Mouse (Mus musculus): ENCODE measurements at regions not wholly inside any gene's neighbourhood (a gene's known extent, or its start where the extent isn't known, plus 50 kb on each side); places are given as distances from the start of the nearest gene placed in this dataset.

DNA sequence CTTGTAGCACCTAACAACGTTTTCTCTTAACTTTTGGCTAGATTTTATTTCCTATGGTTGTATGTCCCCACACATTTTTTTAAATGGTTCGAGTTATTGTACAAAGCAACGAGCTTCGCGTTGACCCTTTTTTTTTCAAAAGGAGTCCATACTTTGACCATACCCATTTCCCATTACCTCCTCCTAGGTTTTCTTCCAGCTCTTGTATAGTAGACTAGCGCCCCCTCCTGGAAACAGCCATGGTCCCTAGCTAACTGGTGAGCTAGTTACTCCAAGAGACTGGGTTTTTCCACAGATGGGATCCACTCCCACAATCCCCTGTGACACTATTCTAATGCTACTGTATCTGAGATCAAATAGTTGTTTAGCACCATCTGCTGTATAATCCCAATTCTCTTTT is 139.6 kb upstream of the Ahr start:
- Histone ChIP-seq H3K9me3 (ENCODE audit: control insufficient read depth, low read length) (no peaks in the 10 kb centered on the region), H3K9ac (replicated peaks; ENCODE audit: low read length) (no peak overlapping the region), H3K36me3 (ENCODE audit: control insufficient read depth, insufficient read depth, low read length) (no peaks in the 10 kb centered on the region), H3K4me1 (ENCODE audit: control insufficient read depth, insufficient read depth, low read length) (no peaks in the 10 kb centered on the region), H3K4me2 (ENCODE audit: low read length) (no peak overlapping the region), H3K27me3 (ENCODE audit: control insufficient read depth, insufficient read depth, low read length) (no peaks in the 10 kb centered on the region), H3K27ac (replicated peaks; ENCODE audit: low read depth, low read length) (no peak overlapping the region), H3K4me3 (replicated peaks; ENCODE audit: low read depth, low read length) (no peak overlapping the region)
- DNase-seq (no peak), ATAC-seq (ENCODE audit: low FRiP score, low TSS enrichment) (no peak)
- 52% methylated on average over 6 of the region's 6 CpGs for WGBS

DNA sequence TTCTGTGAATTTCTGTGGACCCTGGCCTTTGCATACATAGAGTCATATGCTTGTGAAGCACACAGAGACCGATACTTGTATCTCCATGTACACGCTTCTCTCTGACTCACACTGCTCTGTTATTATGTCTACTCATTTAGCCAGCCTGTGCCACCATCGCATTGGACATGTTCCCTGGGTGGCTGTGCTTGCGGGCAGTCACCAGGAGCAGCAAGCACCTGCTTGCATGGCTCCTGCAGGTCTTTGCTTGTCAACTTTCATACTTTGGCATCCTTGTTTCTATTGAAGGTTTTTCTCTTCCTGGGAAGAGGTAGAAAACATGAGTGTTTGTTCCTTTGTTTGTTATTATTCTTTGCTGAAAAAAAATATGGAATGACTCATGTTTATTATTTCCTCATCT is 136.1 kb upstream of the Ahr start:
- Histone ChIP-seq H3K4me2 (ENCODE audit: low read length) (no peak overlapping the region), H3K4me3 (replicated peaks; ENCODE audit: low read depth, low read length) (no peak overlapping the region), H3K36me3 (ENCODE audit: control insufficient read depth, insufficient read depth, low read length) (no peaks in the 10 kb centered on the region), H3K9ac (replicated peaks; ENCODE audit: low read length) (no peak overlapping the region), H3K27ac (replicated peaks; ENCODE audit: low read depth, low read length) (no peak overlapping the region), H3K27me3 (ENCODE audit: control insufficient read depth, insufficient read depth, low read length) (no peaks in the 10 kb centered on the region), H3K4me1 (ENCODE audit: control insufficient read depth, insufficient read depth, low read length) (no peaks in the 10 kb centered on the region), H3K9me3 (ENCODE audit: control insufficient read depth, low read length) (no peaks in the 10 kb centered on the region)
- ATAC-seq (ENCODE audit: low FRiP score, low TSS enrichment) (no peak), DNase-seq (no peak)
- 96% methylated on average over 4 of the region's 4 CpGs for WGBS

GRCm38 (mm10) chr12:35668716-35669115 is 133.9 kb upstream of the Ahr start:
- H3K4me3 ChIP-seq (replicated peaks; ENCODE audit: low read depth, low read length) = no peak overlapping the region
- H3K4me1 ChIP-seq (ENCODE audit: control insufficient read depth, insufficient read depth, low read length) = no peaks in the 10 kb centered on the region
- no peak overlapping the region for H3K9ac ChIP-seq (replicated peaks; ENCODE audit: low read length)
- H3K36me3 ChIP-seq (ENCODE audit: control insufficient read depth, insufficient read depth, low read length) = no peaks in the 10 kb centered on the region
- no peak overlapping the region for H3K4me2 ChIP-seq (ENCODE audit: low read length)
- DNase-seq (no peak), ATAC-seq (ENCODE audit: low FRiP score, low TSS enrichment) (no peak)
- H3K27ac ChIP-seq (replicated peaks; ENCODE audit: low read depth, low read length) = no peak overlapping the region
- WGBS = 88% methylated on average over 1 of the region's 1 CpGs
- H3K9me3 ChIP-seq (ENCODE audit: control insufficient read depth, low read length) = no peaks in the 10 kb centered on the region
- H3K27me3 ChIP-seq (ENCODE audit: control insufficient read depth, insufficient read depth, low read length) = no peaks in the 10 kb centered on the region

GRCm38 (mm10) chr12:35667705-35668104 is 132.9 kb upstream of the Ahr start:
- no peaks in the 10 kb centered on the region for H3K4me1 ChIP-seq (ENCODE audit: control insufficient read depth, insufficient read depth, low read length)
- H3K9ac ChIP-seq (replicated peaks; ENCODE audit: low read length) = no peak overlapping the region
- ATAC-seq (ENCODE audit: low FRiP score, low TSS enrichment) = no peak
- H3K36me3 ChIP-seq (ENCODE audit: control insufficient read depth, insufficient read depth, low read length) = no peaks in the 10 kb centered on the region
- DNase-seq = no peak
- 93% methylated on average over 3 of the region's 3 CpGs for WGBS
- no peak overlapping the region for H3K27ac ChIP-seq (replicated peaks; ENCODE audit: low read depth, low read length)
- no peaks in the 10 kb centered on the region for H3K27me3 ChIP-seq (ENCODE audit: control insufficient read depth, insufficient read depth, low read length)
- no peaks in the 10 kb centered on the region for H3K9me3 ChIP-seq (ENCODE audit: control insufficient read depth, low read length)
- no peak overlapping the region for H3K4me3 ChIP-seq (replicated peaks; ENCODE audit: low read depth, low read length)
- H3K4me2 ChIP-seq (ENCODE audit: low read length) = no peak overlapping the region

GRCm38 (mm10) chr12:35667218-35667617 is 132.4 kb upstream of the Ahr start:
- no peaks in the 10 kb centered on the region for H3K4me1 ChIP-seq (ENCODE audit: control insufficient read depth, insufficient read depth, low read length)
- ATAC-seq (ENCODE audit: low FRiP score, low TSS enrichment) = no peak

DNA sequence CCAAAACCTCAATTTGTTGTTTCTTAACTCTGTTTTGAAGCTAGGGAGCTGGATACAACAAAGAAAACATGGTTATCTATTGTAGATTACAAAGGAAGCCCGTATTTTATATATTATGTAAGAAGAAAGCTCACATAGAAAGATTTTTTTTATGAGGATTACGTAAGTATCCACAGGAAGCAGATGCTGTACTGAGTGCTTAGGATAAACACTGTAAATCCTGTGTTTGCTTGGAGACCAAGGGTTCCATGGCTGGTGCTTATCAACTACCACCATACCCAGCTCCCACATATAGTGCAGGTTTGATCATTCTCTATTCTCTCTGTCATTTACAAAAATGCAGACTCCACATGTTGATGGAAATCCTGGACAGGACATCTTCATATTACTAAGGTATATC is 131.2 kb upstream of the Ahr start:
- no peak for DNase-seq
- no peak for ATAC-seq (ENCODE audit: low FRiP score, low TSS enrichment)
- Histone ChIP-seq H3K9ac (replicated peaks; ENCODE audit: low read length) (no peak overlapping the region), H3K27ac (replicated peaks; ENCODE audit: low read depth, low read length) (no peak overlapping the region), H3K9me3 (ENCODE audit: control insufficient read depth, low read length) (no peaks in the 10 kb centered on the region), H3K27me3 (ENCODE audit: control insufficient read depth, insufficient read depth, low read length) (no peaks in the 10 kb centered on the region), H3K4me1 (ENCODE audit: control insufficient read depth, insufficient read depth, low read length) (no peaks in the 10 kb centered on the region), H3K4me3 (replicated peaks; ENCODE audit: low read depth, low read length) (no peak overlapping the region), H3K36me3 (ENCODE audit: control insufficient read depth, insufficient read depth, low read length) (no peaks in the 10 kb centered on the region), H3K4me2 (ENCODE audit: low read length) (no peak overlapping the region)
- WGBS = 78% methylated on average over 2 of the region's 2 CpGs

More at GRCm38 (mm10) chr12:35667218-35667617, 132.4 kb upstream of the Ahr start:
- Histone ChIP-seq H3K27ac (replicated peaks; ENCODE audit: low read depth, low read length) (no peak overlapping the region), H3K9ac (replicated peaks; ENCODE audit: low read length) (no peak overlapping the region), H3K4me3 (replicated peaks; ENCODE audit: low read depth, low read length) (no peak overlapping the region), H3K27me3 (ENCODE audit: control insufficient read depth, insufficient read depth, low read length) (no peaks in the 10 kb centered on the region), H3K36me3 (ENCODE audit: control insufficient read depth, insufficient read depth, low read length) (no peaks in the 10 kb centered on the region), H3K4me2 (ENCODE audit: low read length) (no peak overlapping the region), H3K9me3 (ENCODE audit: control insufficient read depth, low read length) (no peaks in the 10 kb centered on the region)
- no peak for DNase-seq

GRCm38 (mm10) chr12:35663062-35663461 is 128.2 kb upstream of the Ahr start:
- Histone ChIP-seq H3K9ac (replicated peaks; ENCODE audit: low read length) (no peak overlapping the region), H3K4me3 (replicated peaks; ENCODE audit: low read depth, low read length) (no peak overlapping the region), H3K27ac (replicated peaks; ENCODE audit: low read depth, low read length) (no peak overlapping the region), H3K9me3 (ENCODE audit: control insufficient read depth, low read length) (no peaks in the 10 kb centered on the region), H3K4me2 (ENCODE audit: low read length) (no peak overlapping the region), H3K36me3 (ENCODE audit: control insufficient read depth, insufficient read depth, low read length) (no peaks in the 10 kb centered on the region), H3K27me3 (ENCODE audit: control insufficient read depth, insufficient read depth, low read length) (no peaks in the 10 kb centered on the region), H3K4me1 (ENCODE audit: control insufficient read depth, insufficient read depth, low read length) (no peaks in the 10 kb centered on the region)
- DNase-seq (no peak), ATAC-seq (ENCODE audit: low FRiP score, low TSS enrichment) (no peak)
- WGBS = 90% methylated on average over 1 of the region's 1 CpGs

GRCm38 (mm10) chr12:35656563-35656962 is 121.7 kb upstream of the Ahr start:
- whole genome bisulfite sequencing = 87% methylated on average over 3 of the region's 3 CpGs
- Histone ChIP-seq H3K27me3 (ENCODE audit: control insufficient read depth, insufficient read depth, low read length) (no peaks in the 10 kb centered on the region), H3K4me1 (ENCODE audit: control insufficient read depth, insufficient read depth, low read length) (no peaks in the 10 kb centered on the region), H3K9ac (replicated peaks; ENCODE audit: low read length) (no peak overlapping the region), H3K4me3 (replicated peaks; ENCODE audit: low read depth, low read length) (no peak overlapping the region), H3K27ac (replicated peaks; ENCODE audit: low read depth, low read length) (no peak overlapping the region), H3K9me3 (ENCODE audit: control insufficient read depth, low read length) (no peaks in the 10 kb centered on the region), H3K36me3 (ENCODE audit: control insufficient read depth, insufficient read depth, low read length) (no peaks in the 10 kb centered on the region), H3K4me2 (ENCODE audit: low read length) (no peak overlapping the region)
- ATAC-seq (ENCODE audit: low FRiP score, low TSS enrichment) (no peak), DNase-seq (no peak)

DNA sequence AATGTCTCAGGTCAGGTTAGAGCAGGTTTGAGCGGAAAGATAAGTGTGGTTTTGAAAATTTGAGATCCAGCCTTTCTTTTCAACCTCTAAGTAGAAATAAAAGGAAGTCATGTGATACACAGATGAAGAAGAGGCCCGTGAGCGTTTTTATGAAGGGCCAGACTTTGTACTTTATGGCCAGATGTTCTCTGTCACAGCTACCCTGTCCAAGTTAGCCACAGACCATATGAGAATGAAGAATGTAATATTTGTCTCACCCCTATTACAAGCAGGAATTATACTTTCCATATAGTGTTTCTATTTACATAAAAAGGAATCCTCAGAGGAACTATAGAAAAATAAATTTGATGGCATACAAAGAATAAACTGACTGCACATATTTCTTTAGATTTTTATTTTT is 114.9 kb upstream of the Ahr start:
- Histone ChIP-seq H3K36me3 (ENCODE audit: control insufficient read depth, insufficient read depth, low read length) (no peaks in the 10 kb centered on the region), H3K4me1 (ENCODE audit: control insufficient read depth, insufficient read depth, low read length) (no peaks in the 10 kb centered on the region), H3K4me3 (replicated peaks; ENCODE audit: low read depth, low read length) (no peak overlapping the region), H3K9ac (replicated peaks; ENCODE audit: low read length) (no peak overlapping the region), H3K9me3 (ENCODE audit: control insufficient read depth, low read length) (0 out of 2 replicates have a peak, but pooled peaks cover 4% of the 10 kb centered on the region), H3K27ac (replicated peaks; ENCODE audit: low read depth, low read length) (no peak overlapping the region), H3K27me3 (ENCODE audit: control insufficient read depth, insufficient read depth, low read length) (no peaks in the 10 kb centered on the region), H3K4me2 (ENCODE audit: low read length) (no peak overlapping the region)
- WGBS = 93% methylated on average over 3 of the region's 3 CpGs
- ATAC-seq (ENCODE audit: low FRiP score, low TSS enrichment) (no peak), DNase-seq (no peak)

All from midbrain, embryonic 14.5 days (tissue).